Mouse (Mus musculus): ENCODE data around the gene Akap13.

Akap13 gene

GRCm38 (mm10) chr7:75455223-75456151, at the start of gene Akap13:
Gene Akap13, plus strand, starts transcription at chr7:75455534.
- DNase-seq (ENCODE audit: low spot score in 2 of 2), result peak; percentile 98

GRCm38 (mm10) chr7:75410641-75411040, 44.7 kb upstream of the Akap13 start:
- no peak for DNase-seq (ENCODE audit: low spot score in 2 of 2)

- DNase-seq (ENCODE audit: low spot score in 2 of 2), result no peak
Measured at GRCm38 (mm10) chr7:75411226-75411625, 44.1 kb upstream of the Akap13 start.

GRCm38 (mm10) chr7:75412011-75412510, 43.3 kb upstream of the Akap13 start:
- DNase-seq (ENCODE audit: low spot score in 2 of 2), result no peak

- no peak for DNase-seq (ENCODE audit: low spot score in 2 of 2)
Measured at GRCm38 (mm10) chr7:75412568-75412967, 42.8 kb upstream of the Akap13 start.

- peak; percentile 32 to 35 for DNase-seq (ENCODE audit: low spot score in 2 of 2)
Measured at GRCm38 (mm10) chr7:75413903-75414302, 41.4 kb upstream of the Akap13 start.

- DNase-seq (ENCODE audit: low spot score in 2 of 2), result no peak
Measured at GRCm38 (mm10) chr7:75414316-75414715, 41.0 kb upstream of the Akap13 start.

- DNase-seq (ENCODE audit: low spot score in 2 of 2), result no peak
Measured at GRCm38 (mm10) chr7:75415166-75415881, 40.0 kb upstream of the Akap13 start.

- DNase-seq (ENCODE audit: low spot score in 2 of 2), result peak in 1 of 2 experiments; percentile 3
Measured at GRCm38 (mm10) chr7:75415882-75416585, 39.3 kb upstream of the Akap13 start.

- no peak for DNase-seq (ENCODE audit: low spot score in 2 of 2)
Measured at GRCm38 (mm10) chr7:75420927-75421326, 34.4 kb upstream of the Akap13 start.

- DNase-seq (ENCODE audit: low spot score in 2 of 2), result no peak
Measured at GRCm38 (mm10) chr7:75424121-75424520, 31.2 kb upstream of the Akap13 start.

GRCm38 (mm10) chr7:75427322-75427721, 28.0 kb upstream of the Akap13 start:
- DNase-seq (ENCODE audit: low spot score in 2 of 2), result no peak

- no peak for DNase-seq (ENCODE audit: low spot score in 2 of 2)
Measured at GRCm38 (mm10) chr7:75428913-75429312, 26.4 kb upstream of the Akap13 start.

- no peak for DNase-seq (ENCODE audit: low spot score in 2 of 2)
Measured at GRCm38 (mm10) chr7:75430550-75430949, 24.8 kb upstream of the Akap13 start.

GRCm38 (mm10) chr7:75431043-75431442, 24.3 kb upstream of the Akap13 start:
- DNase-seq (ENCODE audit: low spot score in 2 of 2), result no peak

GRCm38 (mm10) chr7:75432046-75432445, 23.3 kb upstream of the Akap13 start:
- no peak for DNase-seq (ENCODE audit: low spot score in 2 of 2)

- no peak for DNase-seq (ENCODE audit: low spot score in 2 of 2)
Measured at GRCm38 (mm10) chr7:75436413-75437174, 18.7 kb upstream of the Akap13 start.

- DNase-seq (ENCODE audit: low spot score in 2 of 2), result no peak
Measured at GRCm38 (mm10) chr7:75439570-75439969, 15.8 kb upstream of the Akap13 start.

GRCm38 (mm10) chr7:75440241-75440640, 15.1 kb upstream of the Akap13 start:
- DNase-seq (ENCODE audit: low spot score in 2 of 2), result no peak

GRCm38 (mm10) chr7:75441947-75442346, 13.4 kb upstream of the Akap13 start:
- DNase-seq (ENCODE audit: low spot score in 2 of 2), result no peak

Measured in spleen, postnatal 36 days (tissue).